Mouse (Mus musculus) limb, embryonic 14.5 days (tissue): Measurements from ENCODE around the gene Tdrd7. TPM values are rescaled to one million over a fixed set of nuclear protein-coding genes. Genes with fewer than 3 reads are reported as not detected.

Experiments used
- ATAC-seq: fragments of 200-750 bp; cut with Nextera tagmentation; 2 replicates; pipeline ENCODE4 v1.8.0; 2017; ENCODE audit warnings: low read depth, moderate number of reproducible peaks, moderate TSS enrichment; ENCODE audit not compliant: low FRiP score
- DNase-seq: peaks from one replicate; pipeline ENCODE4 v3.0.0-alpha.2; 2015; ENCODE audit warnings: low spot score
- H3K27ac ChIP-seq: fragments of 300-500 bp; sonication (generic); replicated peaks from 2 replicates; pipeline ENCODE4 v1.5.1; 2014; ENCODE audit warnings: low read depth, mild to moderate bottlenecking, low read length, moderate library complexity, mixed read lengths
- H3K27me3 ChIP-seq: fragments of 300-500 bp; sonication (generic); 2 replicates; pipeline ENCODE4 v1.6.1; 2014; ENCODE audit warnings: low read length, mixed read lengths; ENCODE audit not compliant: control insufficient read depth, insufficient read depth
- H3K36me3 ChIP-seq: fragments of 300-500 bp; sonication (generic); 2 replicates; pipeline ENCODE4 v1.6.1; 2014; ENCODE audit warnings: mild to moderate bottlenecking, low read length, moderate library complexity, mixed read lengths; ENCODE audit not compliant: control insufficient read depth, insufficient read depth
- H3K4me1 ChIP-seq: fragments of 300-500 bp; sonication (generic); 2 replicates; pipeline ENCODE4 v1.6.1; 2014; ENCODE audit warnings: antibody characterized with exemption, low read length, mixed read lengths; ENCODE audit not compliant: control insufficient read depth, insufficient read depth
- H3K4me2 ChIP-seq: fragments of 300-500 bp; sonication (generic); replicated peaks from 2 replicates; pipeline ENCODE4 v1.6.1; 2014; ENCODE audit warnings: low read depth, mild to moderate bottlenecking, low read length, moderate library complexity; ENCODE audit not compliant: severe bottlenecking
- H3K4me3 ChIP-seq: fragments of 300-500 bp; sonication (generic); replicated peaks from 2 replicates; pipeline ENCODE4 v1.5.1; 2014; ENCODE audit warnings: low read length
- H3K9ac ChIP-seq: fragments of 300-500 bp; sonication (generic); 2 replicates; pipeline ENCODE4 v1.6.1; 2014; ENCODE audit warnings: mild to moderate bottlenecking, low read depth, low read length, moderate library complexity; ENCODE audit not compliant: severe bottlenecking
- H3K9me3 ChIP-seq: fragments of 300-500 bp; sonication (generic); 2 replicates; pipeline ENCODE4 v1.6.1; 2016; ENCODE audit warnings: low read length; ENCODE audit not compliant: control insufficient read depth
- POLR2A ChIP-seq: fragments of 200-500 bp; IDR thresholded peaks from 2 replicates; pipeline ENCODE4 v1.8.0; 2012; ENCODE audit warnings: inconsistent platforms, mild to moderate bottlenecking, moderate library complexity, borderline replicate concordance; ENCODE audit not compliant: insufficient read depth, insufficient read length; ENCODE audit errors: extremely low read depth
- WGBS: fragments of 180-500 bp; shearing (Covaris S2); extraction: QIAGEN DNeasy Blood & Tissue Kit; methylation state at CpG from one replicate; pipeline ENCODE4 v1.1.7; 2014; 5-methylcytosine and 5-hydroxymethylcytosine counted together
- polyA plus RNA-seq, 2 experiments: library from polyadenylated mRNA; depleted of rRNA in 1 of 2; stranded (reverse) in 1 of 2; unstranded in 1 of 2; fragments of >200 nt; fragmentation: Nextera tagmentation in 1 of 2; extraction: Ambion mirVana in 1 of 2; gene quantifications; 2 replicates each; pipeline versions ENCODE4 v1.2.1 to v1.2.3; 2012 to 2014

Tdrd7 gene
- polyA plus RNA-seq, 2 experiments = 12.7 to 12.9 TPM

GRCm38 (mm10) chr4:45941628-45942044, 23.5 kb upstream of the Tdrd7 start:
- Histone ChIP-seq H3K9ac (no peak overlapping the region), H3K9me3 (no peaks in the 10 kb centered on the region), H3K4me2 (no peak overlapping the region), H3K4me1 (no peaks in the 10 kb centered on the region), H3K36me3 (no peaks in the 10 kb centered on the region), H3K27ac (no peak overlapping the region), H3K27me3 (no peaks in the 10 kb centered on the region), H3K4me3 (no peak overlapping the region)
- ATAC-seq (peak; percentile 78), DNase-seq (peak; percentile 65)
- WGBS = 33% methylated on average over 13 of the region's 13 CpGs
- no peak for TF ChIP-seq POLR2A

DNA sequence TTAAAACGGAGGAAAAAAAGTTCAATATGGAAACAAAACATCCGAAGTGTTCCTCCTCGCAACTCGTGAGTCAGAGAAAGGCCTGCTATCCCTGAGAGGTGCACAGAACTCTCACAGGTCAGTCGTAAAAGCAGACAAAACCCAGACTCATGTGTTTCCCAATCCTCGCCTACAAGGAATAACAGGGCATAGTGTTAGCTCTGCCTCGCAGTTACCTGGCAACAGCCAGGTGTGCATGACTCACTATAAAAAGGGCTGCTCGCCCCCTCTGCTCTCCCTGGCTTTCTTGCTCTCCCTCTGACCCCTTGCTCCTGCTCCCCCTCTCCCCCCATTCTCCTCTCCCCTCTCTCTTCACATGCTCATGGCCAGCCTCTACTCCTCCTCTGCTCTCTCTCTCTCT, 17.4 kb upstream of the Tdrd7 start:
- no peaks in the 10 kb centered on the region for H3K4me1 ChIP-seq
- WGBS = 50% methylated on average over 8 of the region's 8 CpGs
- H3K36me3 ChIP-seq = no peaks in the 10 kb centered on the region
- H3K27me3 ChIP-seq = no peaks in the 10 kb centered on the region
- ATAC-seq = no peak
- no peak overlapping the region for H3K4me2 ChIP-seq
- no peak overlapping the region for H3K27ac ChIP-seq
- DNase-seq = no peak
- no peak for TF ChIP-seq POLR2A
- H3K4me3 ChIP-seq = no peak overlapping the region
- no peak overlapping the region for H3K9ac ChIP-seq
- no peaks in the 10 kb centered on the region for H3K9me3 ChIP-seq

DNA sequence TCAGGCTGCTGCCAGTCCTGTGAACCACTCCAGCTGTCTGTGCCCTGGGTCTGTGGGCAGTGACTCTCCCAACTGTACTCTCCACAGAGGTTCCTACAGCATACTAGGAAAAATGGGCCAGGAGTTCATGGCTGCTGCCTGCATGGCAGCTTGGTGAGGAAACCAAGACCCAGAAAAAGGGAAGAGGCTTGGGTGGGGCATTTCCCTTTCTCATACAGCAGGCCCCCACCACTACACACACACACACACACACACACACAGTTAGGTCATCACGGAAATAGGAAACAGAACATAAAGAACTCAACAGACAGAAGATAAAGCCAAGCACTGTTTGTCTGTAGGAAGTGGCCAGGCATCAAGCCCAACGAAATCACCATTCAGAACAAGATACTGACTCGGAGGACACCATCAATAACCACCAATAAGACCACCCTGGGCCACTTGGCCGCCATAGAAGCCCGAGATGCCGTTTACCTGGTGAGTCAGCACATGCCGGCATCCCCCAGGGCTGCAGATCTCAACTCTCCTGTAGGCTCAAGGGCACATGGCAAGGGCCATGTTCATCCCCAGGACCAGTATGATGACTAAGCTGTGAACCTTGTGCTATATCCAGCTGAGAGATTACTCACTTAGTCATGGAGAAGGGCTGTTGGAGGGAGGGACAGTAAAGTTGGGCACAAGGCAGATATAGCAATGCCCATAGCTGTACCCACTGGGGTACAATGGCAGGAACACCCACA, 15.9 kb upstream of the Tdrd7 start:
- H3K36me3 ChIP-seq = no peaks in the 10 kb centered on the region
- DNase-seq (no peak), ATAC-seq (no peak)
- H3K9me3 ChIP-seq = no peaks in the 10 kb centered on the region
- no peak overlapping the region for H3K4me3 ChIP-seq
- TF ChIP-seq POLR2A = no peak
- no peaks in the 10 kb centered on the region for H3K4me1 ChIP-seq
- H3K27ac ChIP-seq = no peak overlapping the region
- H3K27me3 ChIP-seq = no peaks in the 10 kb centered on the region
- H3K4me2 ChIP-seq = no peak overlapping the region
- H3K9ac ChIP-seq = no peak overlapping the region
- 82% methylated on average over 7 of the region's 7 CpGs for whole genome bisulfite sequencing

- no peak for DNase-seq
- Histone ChIP-seq H3K9me3 (no peaks in the 10 kb centered on the region), H3K4me3 (no peak overlapping the region), H3K9ac (no peak overlapping the region), H3K27ac (no peak overlapping the region), H3K4me1 (no peaks in the 10 kb centered on the region), H3K27me3 (no peaks in the 10 kb centered on the region), H3K36me3 (no peaks in the 10 kb centered on the region), H3K4me2 (no peak overlapping the region)
- no peak for ATAC-seq
- 91% methylated on average over 18 of the region's 18 CpGs for WGBS
- TF ChIP-seq POLR2A = no peak
Observed at GRCm38 (mm10) chr4:45951830-45952229, 13.3 kb upstream of the Tdrd7 start.

DNA sequence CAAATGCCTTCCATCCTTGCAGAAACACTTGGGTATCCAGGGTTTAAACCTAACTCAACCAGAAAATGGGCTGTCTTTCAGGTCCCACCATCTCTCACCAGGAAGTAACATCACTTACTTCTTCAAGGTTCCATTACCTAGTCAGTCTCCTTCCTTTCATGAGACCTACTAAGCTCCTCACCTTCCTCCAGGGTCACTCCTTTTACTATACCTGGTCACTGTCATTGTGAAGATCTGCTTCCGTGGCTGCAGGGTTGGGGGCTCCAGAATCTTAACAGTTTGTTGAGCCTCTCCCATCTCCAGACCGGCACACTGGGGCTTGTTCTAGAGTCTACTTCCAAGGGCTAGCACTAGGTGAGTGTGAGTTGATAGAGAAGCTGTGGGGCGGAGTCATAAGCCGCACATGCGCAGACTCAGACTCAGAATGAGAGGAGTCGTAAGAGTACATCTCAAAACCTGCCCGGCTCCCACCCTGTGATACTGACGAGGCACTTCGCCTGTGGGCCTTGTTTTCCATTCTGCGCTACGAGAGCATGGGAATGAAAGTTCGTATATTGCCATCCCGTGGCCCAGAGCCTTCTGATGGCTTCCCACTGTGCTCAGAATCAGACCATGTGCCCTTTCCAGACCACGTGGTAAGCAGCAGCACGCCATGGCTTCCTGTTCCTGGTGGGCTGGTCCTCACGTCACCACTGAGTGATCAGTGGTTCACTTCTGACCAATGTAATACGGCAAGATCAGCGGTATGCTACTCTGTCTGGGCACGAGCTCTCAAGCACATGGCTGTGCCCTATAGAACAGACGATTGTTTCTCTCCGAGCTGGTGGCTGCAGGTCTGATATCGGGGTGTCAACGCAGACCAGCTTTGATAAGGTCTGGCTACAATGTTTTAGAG, 11.9 kb upstream of the Tdrd7 start:
- Histone ChIP-seq H3K36me3 (no peaks in the 10 kb centered on the region), H3K4me3 (no peak overlapping the region), H3K9ac (no peak overlapping the region), H3K27ac (no peak overlapping the region), H3K4me1 (no peaks in the 10 kb centered on the region), H3K9me3 (no peaks in the 10 kb centered on the region), H3K4me2 (no peak overlapping the region), H3K27me3 (no peaks in the 10 kb centered on the region)
- TF ChIP-seq POLR2A = no peak
- 87% methylated on average over 23 of the region's 23 CpGs for WGBS
- DNase-seq (no peak), ATAC-seq (no peak)
